ENCODE assay signal across 8 mouse cellular contexts in the genomic region with DNA sequence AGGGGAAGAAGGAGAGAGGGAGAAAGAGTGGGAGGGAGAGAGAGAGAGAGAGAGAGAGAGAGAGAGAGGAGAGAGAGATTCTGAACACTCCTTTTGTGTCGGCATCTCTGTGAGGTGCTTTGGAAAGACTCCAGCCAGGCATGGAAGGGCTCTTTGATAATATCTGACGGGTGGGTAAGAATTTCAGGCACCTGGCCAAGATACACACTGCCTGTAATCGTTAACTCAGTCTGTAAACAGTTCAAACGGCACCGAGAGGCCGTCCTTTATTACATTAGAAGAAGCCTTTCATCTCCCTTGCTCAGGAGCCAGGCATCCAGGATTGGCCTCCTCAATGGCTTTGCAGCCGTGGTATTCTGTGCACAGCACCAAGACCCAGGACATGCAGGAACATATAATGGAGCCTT. TPM values are rescaled to one million over a fixed set of nuclear protein-coding genes. Genes with fewer than 3 reads are reported as not detected.
DNase-seq lines count a peak whose midpoint lies in the region; ATAC-seq lines count a peak whose summit lies in the region.

No protein-coding gene starts in this region.

- no peak for DNase-seq in heart, adult 8-10 months (ENCODE audit: low spot score)
- DNase-seq in MN1 (ENCODE audit: low spot score), result peak; percentile 71
- peak; percentile 80 to 84 for DNase-seq in kidney, postnatal 25 days
- DNase-seq in lung, postnatal 4 days, result peak; percentile 78
- DNase-seq in cerebellum, postnatal 4 days (ENCODE audit: low spot score in 2 of 2), result no peak
- DNase-seq in gastrocnemius, postnatal 36 days, result no peak

- peak overlapping the region; percentile 47 for H3K4me2 ChIP-seq in heart, embryonic 15.5 days

- intact Hi-C loops in gastrocnemius, postnatal 36 days (cut with DNase I), result no loop called here

- no peak overlapping the region for H3K4me3 ChIP-seq in heart, embryonic 15.5 days
- H3K4me3 ChIP-seq in erythroblast, embryonic 14.5 days (replicated peaks), result peak overlapping the region; percentile 54

- ATAC-seq in heart, embryonic 15.5 days (replicated peaks; ENCODE audit: insufficient number of reproducible peaks, insufficient read depth, low FRiP score, low read depth), result peak; percentile 60

- no peaks in the 10 kb centered on the region for H3K36me3 ChIP-seq in heart, embryonic 15.5 days
- no peaks in the 10 kb centered on the region for H3K36me3 ChIP-seq in erythroblast, embryonic 14.5 days (ENCODE audit: control insufficient read depth)

- H3K9ac ChIP-seq in heart, embryonic 15.5 days, result no peak overlapping the region

- H3K9me3 ChIP-seq in heart, embryonic 15.5 days (replicated peaks), result no peaks in the 10 kb centered on the region
- H3K9me3 ChIP-seq in erythroblast, embryonic 14.5 days (ENCODE audit: control insufficient read depth, low read length), result no peaks in the 10 kb centered on the region

- no peaks in the 10 kb centered on the region for H3K27me3 ChIP-seq in heart, embryonic 15.5 days
- H3K27me3 ChIP-seq in erythroblast, embryonic 14.5 days (ENCODE audit: control insufficient read depth), result no peaks in the 10 kb centered on the region

- 5% methylated on average over 7 of the region's 7 CpGs for WGBS in heart, embryonic 15.5 days

- peaks cover 24% of the 10 kb centered on the region for H3K4me1 ChIP-seq in heart, embryonic 15.5 days (replicated peaks)
- H3K4me1 ChIP-seq in erythroblast, embryonic 14.5 days (ENCODE audit: control insufficient read depth), result peaks cover 38% of the 10 kb centered on the region

- peak overlapping the region; percentile 58 for H3K27ac ChIP-seq in heart, embryonic 15.5 days

RNA-seq across cellular contexts. Expression of a gene that starts 26.9 kb away (rescaled TPM):
- polyA plus RNA-seq in heart, embryonic 15.5 days (2015; fragmentation: Nextera tagmentation; extraction: Ambion mirVana), result 1.3 and 3.3 TPM in 2 replicates
- total RNA-seq in heart, adult 8-10 months (2022), result under 1 TPM; 0.34 to 0.91 (median 0.46) TPM
- 0.08 and 0.64 TPM in 2 replicates for polyA plus RNA-seq in erythroblast, embryonic 14.5 days (2012)
- under 1 TPM; 0.15 to 0.38 TPM for total RNA-seq in gastrocnemius, postnatal 36 days (2021)

RNA-seq across cellular contexts. Expression of a gene that starts 47.9 kb away (rescaled TPM):
- 101 and 103 TPM in 2 replicates for polyA plus RNA-seq in heart, embryonic 15.5 days (2015; fragmentation: Nextera tagmentation; extraction: Ambion mirVana)
- total RNA-seq in heart, adult 8-10 months (2022), result 10 to 100 TPM; 37.1 to 52.2 (median 38.0) TPM
- 4.3 and 5.5 TPM in 2 replicates for polyA plus RNA-seq in erythroblast, embryonic 14.5 days (2012)
- 10 to 100 TPM; 26.8 to 37.6 TPM for total RNA-seq in gastrocnemius, postnatal 36 days (2021)

Comparison
In these comparisons a context has a peak if more than half of its experiments do, and no peak if none do; other contexts are left out.
1. DNase-seq: peak in MN1 (single experiment), kidney, postnatal 25 days (2 of 2) and lung, postnatal 4 days (2 of 2); none in heart, adult 8-10 months (single experiment), cerebellum, postnatal 4 days (0 of 2) and gastrocnemius, postnatal 36 days (0 of 2).